Mouse (Mus musculus) embryonic facial prominence, embryonic 11.5 days (tissue): ENCODE data around the gene Vmo1. TPM values are rescaled to one million over a fixed set of nuclear protein-coding genes. Genes with fewer than 3 reads are reported as not detected.
"Not testable (repeated sequence)": the region's sequence is repeated elsewhere in the genome, so short reads cannot be mapped to it uniquely, and the experiment has no call there.

ENCODE experiments used
- ATAC-seq: fragments of 200-750 bp; cut with Nextera tagmentation; replicated peaks from 2 replicates; pipeline ENCODE4 v1.8.0; 2017; ENCODE audit warnings: low read depth; ENCODE audit not compliant: insufficient number of reproducible peaks, low FRiP score, low TSS enrichment
- DNase-seq: peaks from one replicate; pipeline ENCODE4 v3.0.0-alpha.2; 2015; ENCODE audit warnings: low spot score
- H3K27ac ChIP-seq: fragments of 300-500 bp; sonication (generic); replicated peaks from 2 replicates; pipeline ENCODE4 v1.5.1; 2014; ENCODE audit warnings: mild to moderate bottlenecking, low read depth, low read length, control low read depth
- H3K27me3 ChIP-seq: fragments of 300-500 bp; sonication (generic); 2 replicates; pipeline ENCODE4 v1.6.1; 2014; ENCODE audit warnings: mild to moderate bottlenecking, low read length, moderate library complexity, mixed read lengths; ENCODE audit not compliant: control insufficient read depth, insufficient read depth
- H3K36me3 ChIP-seq: fragments of 300-500 bp; sonication (generic); replicated peaks from 2 replicates; pipeline ENCODE4 v1.6.1; 2014; ENCODE audit warnings: low read depth, mild to moderate bottlenecking, low read length, moderate library complexity, mixed read lengths; ENCODE audit not compliant: control insufficient read depth, insufficient read depth
- H3K4me1 ChIP-seq: fragments of 300-500 bp; sonication (generic); 2 replicates; pipeline ENCODE4 v1.6.1; 2014; ENCODE audit warnings: low read length, mixed read lengths; ENCODE audit not compliant: control insufficient read depth, insufficient read depth
- H3K4me2 ChIP-seq: fragments of 300-500 bp; sonication (generic); 2 replicates; pipeline ENCODE4 v1.6.1; 2014; ENCODE audit warnings: low read depth, mild to moderate bottlenecking, control low read depth, low read length, moderate library complexity
- H3K4me3 ChIP-seq: fragments of 300-500 bp; sonication (generic); 2 replicates; pipeline ENCODE4 v1.5.1; 2014; ENCODE audit warnings: low read depth, low read length, control low read depth
- H3K9ac ChIP-seq: fragments of 300-500 bp; sonication (generic); replicated peaks from 2 replicates; pipeline ENCODE4 v1.6.1; 2014; ENCODE audit warnings: mild to moderate bottlenecking, control low read depth, low read length
- H3K9me3 ChIP-seq: fragments of 300-500 bp; sonication (generic); replicated peaks from 2 replicates; pipeline ENCODE4 v1.6.1; 2016; ENCODE audit warnings: mild to moderate bottlenecking, low read length, inconsistent platforms, mixed read lengths; ENCODE audit not compliant: control insufficient read depth
- WGBS: fragments of 180-500 bp; shearing (Covaris S2); extraction: QIAGEN DNeasy Blood & Tissue Kit; methylation state at CpG from one replicate; pipeline ENCODE4 v1.1.7; 2014; 5-methylcytosine and 5-hydroxymethylcytosine counted together
- polyA plus RNA-seq: library from polyadenylated mRNA; unstranded; fragments of >200 nt; fragmentation: Nextera tagmentation; extraction: Ambion mirVana; gene quantifications from 2 replicates; pipeline ENCODE4 v1.2.1, GENCODE M21; 2014

The Vmo1 gene
- polyA plus RNA-seq, 1 experiment from 2014 or later: 0.45 TPM

GRCm38 (mm10) chr11:70544496-70544895 is 30.1 kb upstream of the Vmo1 start:
- H3K9me3 ChIP-seq: no peaks in the 10 kb centered on the region
- ATAC-seq (no peak), DNase-seq (no peak)
- H3K9ac ChIP-seq: no peak overlapping the region
- 60% methylated on average over 7 of the region's 7 CpGs for WGBS
- H3K4me1 ChIP-seq: no peaks in the 10 kb centered on the region
- no peak overlapping the region for H3K27ac ChIP-seq
- no peaks in the 10 kb centered on the region for H3K36me3 ChIP-seq
- peaks cover 6% of the 10 kb centered on the region for H3K27me3 ChIP-seq
- H3K4me2 ChIP-seq: no peak overlapping the region
- H3K4me3 ChIP-seq: no peak overlapping the region

- Histone ChIP-seq H3K9me3 (no peaks in the 10 kb centered on the region), H3K27ac (no peak overlapping the region), H3K27me3 (peaks cover 8% of the 10 kb centered on the region), H3K4me1 (no peaks in the 10 kb centered on the region), H3K4me2 (no peak overlapping the region), H3K36me3 (no peaks in the 10 kb centered on the region), H3K4me3 (no peak overlapping the region), H3K9ac (no peak overlapping the region)
- ATAC-seq (no peak), DNase-seq (no peak)
- 83% methylated on average over 5 of the region's 5 CpGs for WGBS
Measured at GRCm38 (mm10) chr11:70541415-70541814, 27.0 kb upstream of the Vmo1 start.

GRCm38 (mm10) chr11:70540928-70541327 is 26.5 kb upstream of the Vmo1 start:
- Histone ChIP-seq H3K4me1 (no peaks in the 10 kb centered on the region), H3K9ac (no peak overlapping the region), H3K27me3 (peaks cover 8% of the 10 kb centered on the region), H3K4me3 (no peak overlapping the region), H3K27ac (no peak overlapping the region), H3K36me3 (no peaks in the 10 kb centered on the region), H3K4me2 (peak overlapping the region; percentile 87; the same call in 1 of the 2 replicates), H3K9me3 (no peaks in the 10 kb centered on the region)
- WGBS: 84% methylated on average over 7 of the region's 7 CpGs
- DNase-seq (no peak), ATAC-seq (no peak)

- no peaks in the 10 kb centered on the region for H3K9me3 ChIP-seq
- DNase-seq (peak; percentile 92), ATAC-seq (peak; percentile 89)
- H3K27ac ChIP-seq: no peak within 1 kb of the TSS
- peak within 1 kb of the TSS; percentile 56 for H3K4me3 ChIP-seq
- H3K27me3 ChIP-seq: peaks cover 8% of the 10 kb centered on the region
- no peaks in the 10 kb centered on the region for H3K4me1 ChIP-seq
- peak within 1 kb of the TSS; percentile 56 for H3K9ac ChIP-seq
- peak within 1 kb of the TSS; percentile 87 for H3K4me2 ChIP-seq
- under 1% methylated on average over 65 of the region's 65 CpGs for WGBS
- no peaks in the 10 kb centered on the region for H3K36me3 ChIP-seq
Measured at GRCm38 (mm10) chr11:70539877-70540587, 25.6 kb upstream of the Vmo1 start, which contains the start of gene Pld2. Pld2 (plus strand) TSS chr11:70540064.

- peaks cover 8% of the 10 kb centered on the region for H3K27me3 ChIP-seq
- no peaks in the 10 kb centered on the region for H3K4me1 ChIP-seq
- no peak overlapping the region for H3K9ac ChIP-seq
- peak overlapping the region; percentile 87 for H3K4me2 ChIP-seq
- ATAC-seq (no peak), DNase-seq (no peak)
- H3K27ac ChIP-seq: no peak overlapping the region
- H3K4me3 ChIP-seq: peak overlapping the region; percentile 56
- WGBS: 20% methylated on average over 9 of the region's 9 CpGs
- no peaks in the 10 kb centered on the region for H3K36me3 ChIP-seq
- H3K9me3 ChIP-seq: no peaks in the 10 kb centered on the region
Measured at GRCm38 (mm10) chr11:70539423-70539822, 25.0 kb upstream of the Vmo1 start.

- 79% methylated on average over 6 of the region's 6 CpGs for WGBS
- Histone ChIP-seq H3K9me3 (no peaks in the 10 kb centered on the region), H3K4me1 (no peaks in the 10 kb centered on the region), H3K27ac (no peak within 1 kb of the TSS; the same call in 1 of the 2 replicates), H3K36me3 (no peaks in the 10 kb centered on the region), H3K4me2 (no peak within 1 kb of the TSS), H3K4me3 (no peak within 1 kb of the TSS), H3K27me3 (no peaks in the 10 kb centered on the region), H3K9ac (no peak within 1 kb of the TSS)
- no peak for DNase-seq
- no peak for ATAC-seq
Measured at GRCm38 (mm10) chr11:70532839-70533238, 18.4 kb upstream of the Vmo1 start, which contains the start of gene Gm40193. Gm40193 (minus strand) TSS chr11:70532939.

GRCm38 (mm10) chr11:70531065-70531464 is 16.6 kb upstream of the Vmo1 start:
- WGBS: 72% methylated on average over 2 of the region's 2 CpGs
- DNase-seq, H3K27me3 ChIP-seq, H3K9me3 ChIP-seq, H3K4me1 ChIP-seq, H3K9ac ChIP-seq, H3K4me3 ChIP-seq, ATAC-seq, H3K27ac ChIP-seq, H3K4me2 ChIP-seq, H3K36me3 ChIP-seq: not testable (repeated sequence)

GRCm38 (mm10) chr11:70528610-70529009 is 14.2 kb upstream of the Vmo1 start:
- H3K9ac ChIP-seq: no peak overlapping the region
- ATAC-seq (no peak), DNase-seq (no peak)
- no peaks in the 10 kb centered on the region for H3K4me1 ChIP-seq
- H3K36me3 ChIP-seq: no peaks in the 10 kb centered on the region; the same call in none of the 2 replicates
- no peak overlapping the region for H3K4me3 ChIP-seq
- no peaks in the 10 kb centered on the region for H3K27me3 ChIP-seq
- no peaks in the 10 kb centered on the region for H3K9me3 ChIP-seq
- no peak overlapping the region for H3K27ac ChIP-seq
- H3K4me2 ChIP-seq: no peak overlapping the region
- WGBS: 88% methylated on average over 7 of the region's 7 CpGs
